Mouse (Mus musculus) gastrocnemius, postnatal 25 days (tissue): ENCODE results near the gene Nudt22. TPM values are rescaled to one million over a fixed set of nuclear protein-coding genes. Genes with fewer than 3 reads are reported as not detected.

Experiments
- DNase-seq: peaks from one replicate; pipeline ENCODE4 v3.0.0; 2022
- total RNA-seq, 2 experiments: library from RNA; stranded (reverse); gene quantifications; 1 replicate in 1 of 2; 2 replicates in 1 of 2; pipeline ENCODE4 v1.2.3; 2021

The Nudt22 gene
- total RNA-seq, 2 experiments from 2014 or later: 15.6 to 17.2 TPM

DNA sequence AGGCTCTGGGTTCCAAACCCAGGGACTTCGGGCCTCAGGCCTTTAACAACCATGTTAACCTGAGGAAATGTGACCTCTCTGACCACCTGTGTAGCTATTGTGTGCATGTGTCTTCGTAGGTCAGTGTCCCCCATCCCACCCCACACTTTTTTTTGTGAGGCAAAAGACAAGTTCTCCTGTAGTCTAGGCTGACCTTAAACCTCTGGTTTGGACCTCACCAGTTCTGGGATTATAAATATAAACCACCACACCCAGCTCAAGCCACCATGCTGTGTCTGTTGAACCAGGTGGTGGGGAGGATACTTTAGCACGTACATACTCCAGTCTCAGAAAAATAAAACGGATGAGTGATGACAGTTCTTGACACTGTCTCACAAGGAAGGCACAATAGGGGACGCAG is 46.0 kb downstream of the Nudt22 start:
- DNase-seq: no peak

DNA sequence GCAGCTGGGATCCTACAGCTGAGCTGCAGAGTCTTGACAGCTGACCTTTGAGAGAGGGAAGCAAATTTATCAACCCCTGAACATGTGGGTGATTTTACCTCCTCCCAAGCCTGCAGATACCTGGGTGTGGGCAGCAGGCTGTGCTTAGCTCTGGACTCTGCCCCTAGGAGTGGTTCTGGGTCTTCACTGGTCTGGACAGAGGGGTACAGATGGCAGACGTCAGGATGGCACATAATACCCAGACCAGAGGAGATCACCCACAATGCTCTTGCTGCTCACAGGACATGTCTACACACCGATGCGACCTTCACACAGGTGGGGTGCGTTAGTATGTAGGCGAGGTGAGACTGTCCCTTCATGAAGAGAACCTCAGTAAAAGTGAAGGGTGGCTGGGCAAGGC is 46.4 kb downstream of the Nudt22 start:
- no peak for DNase-seq

DNA sequence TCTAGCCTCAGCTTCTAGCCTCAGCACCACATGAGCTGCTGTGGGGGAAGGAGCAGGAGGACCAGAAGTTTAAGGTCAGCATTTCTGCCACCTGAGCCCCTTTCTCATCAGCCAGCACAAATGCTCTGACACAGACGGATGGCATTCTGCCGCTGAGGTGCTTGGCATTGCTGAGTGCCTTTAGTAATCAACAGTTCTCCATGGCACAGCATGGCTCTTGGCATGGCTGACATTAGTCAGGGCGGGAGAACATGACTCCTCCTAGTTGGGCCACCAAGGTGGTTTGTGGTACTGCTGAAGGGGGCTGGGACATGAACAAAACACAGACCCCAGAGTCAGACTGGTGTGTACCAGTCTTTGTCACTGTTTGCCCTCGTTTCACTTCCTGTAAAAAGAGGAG is 47.7 kb downstream of the Nudt22 start:
- DNase-seq: no peak

DNA sequence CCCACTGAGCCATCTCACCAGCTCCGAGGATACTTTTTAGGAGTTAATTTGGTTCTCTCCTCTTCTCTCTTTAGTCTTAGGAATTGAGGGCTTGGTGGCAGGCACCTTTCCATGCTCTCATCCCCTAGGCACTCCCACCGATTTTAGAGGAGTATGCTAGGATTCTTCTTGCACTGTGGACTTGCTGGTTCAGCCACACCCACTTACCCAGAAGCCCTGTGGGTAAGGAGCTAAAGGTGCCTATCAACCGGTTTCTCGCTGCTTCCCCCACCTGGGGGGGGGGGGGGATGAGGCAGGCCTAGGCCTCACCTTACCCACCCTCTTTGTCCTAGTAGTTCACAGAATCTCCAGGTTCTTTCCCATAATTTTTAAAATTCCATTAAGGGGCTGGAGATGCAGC is 48.2 kb downstream of the Nudt22 start:
- DNase-seq: no peak

DNA sequence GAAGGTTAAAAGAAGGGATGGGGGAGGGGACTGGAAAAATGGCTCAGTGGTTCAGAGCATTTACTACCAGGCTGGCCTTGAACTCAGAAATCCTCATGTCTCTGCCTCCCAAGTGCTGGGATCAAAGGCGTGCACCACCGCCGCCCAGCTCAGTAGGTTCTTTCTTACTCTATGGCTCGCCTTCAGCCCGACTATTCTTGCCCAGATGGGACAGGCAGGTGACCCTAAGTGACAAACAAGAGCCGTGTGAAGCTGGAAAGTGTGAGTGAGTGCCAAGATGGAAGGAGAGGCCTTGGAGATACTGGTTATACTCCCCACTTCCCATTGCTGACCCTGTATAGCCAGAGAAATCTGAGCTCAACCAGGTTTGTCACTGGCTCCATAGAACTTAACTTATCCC is 52.2 kb downstream of the Nudt22 start:
- no peak for DNase-seq

Other genes with a start within 250 kb of the Nudt22 start
- gene Rps6ka4, start 155.5 kb downstream of the Nudt22 start, total RNA-seq: 1 to 10 TPM; 6.7 to 7.2 TPM
- gene Ccdc88b, start 137.9 kb downstream of the Nudt22 start, total RNA-seq: under 1 TPM; 0.40 to 0.41 TPM
- 10 to 100 TPM; 28.8 to 32.2 TPM for gene Trmt112, start 86.4 kb downstream of the Nudt22 start, total RNA-seq
- 100 to 1,000 TPM; 212 to 215 TPM for gene Prdx5, start 86.0 kb downstream of the Nudt22 start, total RNA-seq
- 10 to 100 TPM; 86.8 to 89.5 TPM for gene Esrra, start 74.3 kb downstream of the Nudt22 start, total RNA-seq
- not detected for gene Catsperz, start 70.7 kb downstream of the Nudt22 start, total RNA-seq
- gene Kcnk4, start 61.6 kb downstream of the Nudt22 start, total RNA-seq: not detected
- 10 to 100 TPM; 11.5 to 14.3 TPM for gene Bad, start 54.3 kb downstream of the Nudt22 start, total RNA-seq
- gene Gpr137, start 53.6 kb downstream of the Nudt22 start, total RNA-seq: 10 to 100 TPM in 1 of 2 experiments, 1 to 10 TPM in 1; 9.5 to 10.9 TPM
- 100 to 1,000 TPM; 113 to 131 TPM for gene Ppp1r14b, start 21.1 kb downstream of the Nudt22 start, total RNA-seq
- 10 to 100 TPM in 1 of 2 experiments, 1 to 10 TPM in 1; 9.8 to 10.4 TPM for gene Plcb3, start 19.6 kb downstream of the Nudt22 start, total RNA-seq
- 10 to 100 TPM in 1 of 2 experiments, 1 to 10 TPM in 1; 7.9 to 12.4 TPM for gene Fkbp2, start 15.6 kb downstream of the Nudt22 start, total RNA-seq
- 100 to 1,000 TPM; 143 to 156 TPM for gene Vegfb, start 8.5 kb downstream of the Nudt22 start, total RNA-seq
- 10 to 100 TPM; 31.3 to 32.9 TPM for gene Dnajc4, start 3.5 kb downstream of the Nudt22 start, total RNA-seq
- gene Trpt1, start within 50 bp of the Nudt22 start, total RNA-seq: 10 to 100 TPM; 21.5 to 24.5 TPM
- gene Fermt3, start 23.4 kb upstream of the Nudt22 start, total RNA-seq: 1 to 10 TPM in 1 of 2 experiments, under 1 TPM in 1; 0.84 to 1.2 TPM
- 10 to 100 TPM; 86.5 to 95.6 TPM for gene Stip1, start 43.9 kb upstream of the Nudt22 start, total RNA-seq
- 100 to 1,000 TPM; 227 to 252 TPM for gene Macrod1, start 60.7 kb upstream of the Nudt22 start, total RNA-seq
- gene Flrt1, start 109.6 kb upstream of the Nudt22 start, total RNA-seq: under 1 TPM; 0.31 to 0.35 TPM
- gene Otub1, start 210.2 kb upstream of the Nudt22 start, total RNA-seq: 10 to 100 TPM; 48.4 to 48.5 TPM
- gene Cox8a, start 221.5 kb upstream of the Nudt22 start, total RNA-seq: 100 to 1,000 TPM; 101 to 120 TPM
- 10 to 100 TPM in 1 of 2 experiments, 1 to 10 TPM in 1; 8.3 to 13.0 TPM for gene Naa40, start 245.1 kb upstream of the Nudt22 start, total RNA-seq